Mouse (Mus musculus): ENCODE data around the gene Cdc25b.

The Cdc25b gene

DNA sequence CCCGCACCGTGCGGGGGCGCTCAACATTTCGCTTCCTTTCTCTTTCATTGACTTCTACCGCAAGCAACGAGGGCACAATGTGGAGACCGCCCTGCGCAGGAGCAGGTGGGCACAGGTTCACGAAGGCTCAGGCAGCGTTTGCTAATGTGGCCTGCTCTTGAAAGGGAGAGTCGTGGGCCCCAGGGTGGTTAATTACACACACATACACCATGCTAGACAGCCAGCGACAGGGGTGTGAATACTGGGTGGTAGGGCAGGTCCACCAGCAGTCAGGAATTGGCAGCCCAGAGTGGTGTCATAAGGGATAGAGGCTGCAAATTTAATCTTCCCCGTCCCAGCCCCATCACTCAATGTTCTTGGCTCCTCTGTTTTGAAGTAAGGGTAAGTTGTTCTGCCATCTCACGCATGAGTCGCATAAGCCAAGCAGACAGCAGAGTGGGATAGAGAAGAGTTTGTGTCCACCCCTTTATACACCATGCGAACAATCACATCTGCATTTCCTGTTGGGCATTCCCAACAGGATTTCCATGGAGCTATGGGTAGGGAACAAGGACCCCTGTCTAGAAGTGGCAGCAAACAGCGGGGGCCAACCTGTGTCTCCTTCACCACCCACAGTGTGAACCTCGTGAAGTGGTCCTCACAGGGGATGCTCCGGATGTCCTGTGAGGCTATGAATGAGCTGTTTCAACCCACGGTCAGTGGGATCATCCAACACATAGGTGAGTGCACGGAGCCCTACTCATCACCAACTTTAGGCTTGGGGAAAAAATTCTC is 43.6 kb upstream of the Cdc25b start:
- Histone ChIP-seq H3K36me3 (ENCODE audit: insufficient read depth, low read length) (peaks cover 40% of the 10 kb centered on the region), H3K4me3 (replicated peaks; ENCODE audit: low read length) (peak overlapping the region; percentile 54), H3K27me3 (ENCODE audit: insufficient read depth, low read length) (peaks cover 37% of the 10 kb centered on the region), H3K4me1 (replicated peaks; ENCODE audit: low read depth, low read length) (peaks cover 72% of the 10 kb centered on the region), H3K9me3 (ENCODE audit: low read length) (no peaks in the 10 kb centered on the region)
- no peak for TF ChIP-seq POU5F1 (IDR thresholded peaks at IDR 0.05; ENCODE audit: borderline replicate concordance, low read length)

DNA sequence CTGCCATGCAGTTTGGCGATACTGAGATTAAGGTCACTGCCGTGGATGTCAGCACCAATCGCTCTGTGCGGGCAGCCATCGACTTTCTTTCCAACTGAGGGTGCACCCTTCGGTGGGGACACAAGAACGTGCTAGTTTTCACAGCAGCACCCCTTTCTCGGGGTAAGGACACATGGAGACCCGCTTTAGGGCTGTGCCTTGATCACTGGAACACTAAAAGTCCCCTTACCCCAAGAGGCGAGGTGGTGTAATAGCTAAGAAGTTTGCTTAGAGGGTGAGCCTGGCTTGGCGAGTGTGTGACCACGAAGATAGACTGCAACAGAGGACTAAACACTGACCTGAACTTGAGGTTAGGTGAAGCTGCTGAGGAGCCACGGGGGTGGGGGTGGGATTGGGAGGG is 41.6 kb upstream of the Cdc25b start:
- H3K4me3 ChIP-seq (replicated peaks; ENCODE audit: low read length): peak overlapping the region; percentile 71
- no peak for TF ChIP-seq NANOG (IDR thresholded peaks at IDR 0.05; ENCODE audit: borderline replicate concordance, low read length)
- TF ChIP-seq CTCF (conservative IDR thresholded peaks at IDR 0.05; ENCODE audit: low read length): 0 out of 2 replicates have a peak, but pooled peaks have one; percentile 2
- H3K27me3 ChIP-seq (ENCODE audit: insufficient read depth, low read length): peaks cover 37% of the 10 kb centered on the region
- peaks cover 59% of the 10 kb centered on the region for H3K36me3 ChIP-seq (ENCODE audit: insufficient read depth, low read length)
- H3K4me1 ChIP-seq (replicated peaks; ENCODE audit: low read depth, low read length): peaks cover 71% of the 10 kb centered on the region
- no peaks in the 10 kb centered on the region for H3K9me3 ChIP-seq (ENCODE audit: low read length)

GRCm38 (mm10) chr2:131145536-131145935 is 41.2 kb upstream of the Cdc25b start:
- TF ChIP-seq CTCF (conservative IDR thresholded peaks at IDR 0.05; ENCODE audit: low read length): no peak
- TF ChIP-seq POU5F1 (IDR thresholded peaks at IDR 0.05; ENCODE audit: borderline replicate concordance, low read length): no peak
- H3K36me3 ChIP-seq (ENCODE audit: insufficient read depth, low read length): peaks cover 63% of the 10 kb centered on the region
- no peaks in the 10 kb centered on the region for H3K9me3 ChIP-seq (ENCODE audit: low read length)
- H3K27me3 ChIP-seq (ENCODE audit: insufficient read depth, low read length): peaks cover 37% of the 10 kb centered on the region
- H3K4me1 ChIP-seq (replicated peaks; ENCODE audit: low read depth, low read length): peaks cover 73% of the 10 kb centered on the region
- H3K4me3 ChIP-seq (replicated peaks; ENCODE audit: low read length): no peak overlapping the region

- Histone ChIP-seq H3K36me3 (ENCODE audit: insufficient read depth, low read length) (peaks cover 72% of the 10 kb centered on the region), H3K9me3 (ENCODE audit: low read length) (no peaks in the 10 kb centered on the region), H3K4me1 (replicated peaks; ENCODE audit: low read depth, low read length) (peaks cover 82% of the 10 kb centered on the region), H3K27me3 (ENCODE audit: insufficient read depth, low read length) (peaks cover 29% of the 10 kb centered on the region), H3K4me3 (replicated peaks; ENCODE audit: low read length) (no peak overlapping the region)
- TF ChIP-seq POU5F1 (IDR thresholded peaks at IDR 0.05; ENCODE audit: borderline replicate concordance, low read length) (no peak), CTCF (conservative IDR thresholded peaks at IDR 0.05; ENCODE audit: low read length) (no peak), NANOG (IDR thresholded peaks at IDR 0.05; ENCODE audit: borderline replicate concordance, low read length) (no peak)
These were observed 40.3 kb upstream of the Cdc25b start for GRCm38 (mm10) chr2:131146193-131147042.

- peaks cover 82% of the 10 kb centered on the region for H3K4me1 ChIP-seq (replicated peaks; ENCODE audit: low read depth, low read length)
- no peak overlapping the region for H3K4me3 ChIP-seq (replicated peaks; ENCODE audit: low read length)
- peaks cover 24% of the 10 kb centered on the region for H3K27me3 ChIP-seq (ENCODE audit: insufficient read depth, low read length)
- TF ChIP-seq CTCF (conservative IDR thresholded peaks at IDR 0.05; ENCODE audit: low read length) (no peak), NANOG (IDR thresholded peaks at IDR 0.05; ENCODE audit: borderline replicate concordance, low read length) (no peak), POU5F1 (IDR thresholded peaks at IDR 0.05; ENCODE audit: borderline replicate concordance, low read length) (no peak)
- no peaks in the 10 kb centered on the region for H3K9me3 ChIP-seq (ENCODE audit: low read length)
- peaks cover 78% of the 10 kb centered on the region for H3K36me3 ChIP-seq (ENCODE audit: insufficient read depth, low read length)
These were observed 39.7 kb upstream of the Cdc25b start for GRCm38 (mm10) chr2:131147043-131147365.

GRCm38 (mm10) chr2:131148353-131149253 is 38.1 kb upstream of the Cdc25b start:
- no peak overlapping the region for H3K4me3 ChIP-seq (replicated peaks; ENCODE audit: low read length)
- H3K4me1 ChIP-seq (replicated peaks; ENCODE audit: low read depth, low read length): peaks cover 84% of the 10 kb centered on the region
- no peak for TF ChIP-seq CTCF (conservative IDR thresholded peaks at IDR 0.05; ENCODE audit: low read length)
- TF ChIP-seq NANOG (IDR thresholded peaks at IDR 0.05; ENCODE audit: borderline replicate concordance, low read length): no peak
- no peak for TF ChIP-seq POU5F1 (IDR thresholded peaks at IDR 0.05; ENCODE audit: borderline replicate concordance, low read length)

DNA sequence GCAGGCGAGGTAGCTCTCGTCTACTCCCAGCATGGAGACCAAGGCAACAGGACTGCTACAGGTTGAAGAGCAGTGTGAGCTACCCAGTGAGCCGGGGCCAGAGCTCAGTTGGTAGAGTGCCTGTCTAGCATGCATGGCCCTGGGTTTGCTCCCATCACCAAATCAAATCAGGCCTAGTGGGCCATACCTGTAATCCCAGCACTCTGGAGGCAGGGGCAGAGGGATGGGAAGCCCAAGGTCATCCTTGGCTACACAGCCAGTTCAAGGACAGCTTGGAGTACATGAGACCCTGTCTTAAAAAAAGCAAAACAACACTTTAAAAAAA is 37.5 kb upstream of the Cdc25b start:
- Histone ChIP-seq H3K4me3 (replicated peaks; ENCODE audit: low read length) (no peak overlapping the region), H3K27me3 (ENCODE audit: insufficient read depth, low read length) (peaks cover 5% of the 10 kb centered on the region; the same call in 1 of the 2 replicates), H3K4me1 (replicated peaks; ENCODE audit: low read depth, low read length) (peaks cover 86% of the 10 kb centered on the region), H3K9me3 (ENCODE audit: low read length) (no peaks in the 10 kb centered on the region), H3K36me3 (ENCODE audit: insufficient read depth, low read length) (peaks cover 92% of the 10 kb centered on the region)
- TF ChIP-seq CTCF (conservative IDR thresholded peaks at IDR 0.05; ENCODE audit: low read length): no peak
- no peak for TF ChIP-seq NANOG (IDR thresholded peaks at IDR 0.05; ENCODE audit: borderline replicate concordance, low read length)
- TF ChIP-seq POU5F1 (IDR thresholded peaks at IDR 0.05; ENCODE audit: borderline replicate concordance, low read length): no peak

More at GRCm38 (mm10) chr2:131148353-131149253, 38.1 kb upstream of the Cdc25b start:
- Histone ChIP-seq H3K27me3 (ENCODE audit: insufficient read depth, low read length) (peaks cover 9% of the 10 kb centered on the region), H3K9me3 (ENCODE audit: low read length) (no peaks in the 10 kb centered on the region), H3K36me3 (ENCODE audit: insufficient read depth, low read length) (peaks cover 89% of the 10 kb centered on the region)

- no peaks in the 10 kb centered on the region for H3K27me3 ChIP-seq (ENCODE audit: insufficient read depth, low read length)
- H3K4me3 ChIP-seq (replicated peaks; ENCODE audit: low read length): no peak overlapping the region
- TF ChIP-seq CTCF (conservative IDR thresholded peaks at IDR 0.05; ENCODE audit: low read length) (no peak), POU5F1 (IDR thresholded peaks at IDR 0.05; ENCODE audit: borderline replicate concordance, low read length) (no peak), NANOG (IDR thresholded peaks at IDR 0.05; ENCODE audit: borderline replicate concordance, low read length) (no peak)
- no peaks in the 10 kb centered on the region for H3K9me3 ChIP-seq (ENCODE audit: low read length)
- peaks cover 85% of the 10 kb centered on the region for H3K4me1 ChIP-seq (replicated peaks; ENCODE audit: low read depth, low read length)
- peaks cover 99% of the 10 kb centered on the region for H3K36me3 ChIP-seq (ENCODE audit: insufficient read depth, low read length)
These were observed 34.5 kb upstream of the Cdc25b start for GRCm38 (mm10) chr2:131152166-131152730.
